Mouse (Mus musculus): ENCODE results near the gene Bcl2l11. TPM values are rescaled to one million over a fixed set of nuclear protein-coding genes. Genes with fewer than 3 reads are reported as not detected.

The Bcl2l11 gene
- polyA plus RNA-seq, 1 experiment from 2014 or later, result 21.6 TPM

DNA sequence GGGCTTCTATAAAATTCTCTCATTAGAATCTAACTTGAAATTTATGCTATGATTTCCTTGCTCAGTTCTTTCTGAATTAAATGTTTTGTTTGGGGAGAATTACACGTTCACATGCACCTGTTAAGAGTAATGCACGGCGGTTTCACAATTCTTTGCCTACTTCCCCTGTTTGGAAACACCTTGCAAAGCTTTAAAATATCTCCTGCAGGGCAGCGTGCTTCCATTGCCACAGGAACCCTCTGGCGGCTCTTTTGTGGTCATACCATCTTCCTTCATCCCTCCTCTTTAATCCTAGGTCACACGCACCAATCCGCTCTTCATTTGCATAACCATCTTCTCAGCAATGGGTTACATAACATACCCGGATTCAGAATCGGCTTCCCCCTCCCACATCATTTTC, 14.3 kb upstream of the Bcl2l11 start:
- H3K4me3 ChIP-seq, result no peak overlapping the region
- 72% methylated on average over 9 of the region's 9 CpGs for WGBS
- ATAC-seq (ENCODE audit: insufficient number of reproducible peaks, low FRiP score), result no peak

DNA sequence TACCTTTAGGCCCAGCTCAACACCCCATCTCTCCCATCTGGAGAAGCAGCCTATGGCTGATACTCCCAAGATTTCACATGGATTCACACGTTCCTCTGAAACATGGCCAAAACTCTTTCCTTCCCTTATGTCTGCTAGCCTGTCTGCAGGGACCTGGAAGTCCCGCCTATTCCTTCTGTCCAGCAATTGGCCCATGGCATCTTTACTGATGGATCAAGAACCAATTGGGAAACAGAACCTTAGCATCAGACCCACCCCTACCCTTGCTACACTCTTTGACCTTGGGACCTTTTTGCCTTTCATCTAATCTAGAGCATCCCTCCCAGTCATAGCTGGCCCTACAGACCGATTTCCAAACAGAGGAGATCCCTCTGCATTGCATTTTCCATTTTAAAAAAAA, 11.2 kb upstream of the Bcl2l11 start:
- H3K4me2 ChIP-seq, result no peak overlapping the region
- no peaks in the 10 kb centered on the region for H3K36me3 ChIP-seq
- H3K4me1 ChIP-seq (replicated peaks), result peaks cover 5% of the 10 kb centered on the region; the same call in 1 of the 2 replicates
- H3K27ac ChIP-seq (ENCODE audit: poor library complexity, severe bottlenecking), result no peak overlapping the region
- H3K4me3 ChIP-seq, result no peak overlapping the region
- ATAC-seq (ENCODE audit: insufficient number of reproducible peaks, low FRiP score), result no peak
- no peak overlapping the region for H3K9ac ChIP-seq
- no peaks in the 10 kb centered on the region for H3K9me3 ChIP-seq (replicated peaks)
- 85% methylated on average over 3 of the region's 3 CpGs for WGBS
- no peaks in the 10 kb centered on the region for H3K27me3 ChIP-seq (replicated peaks)

More for the DNA sequence above, 14.3 kb upstream of the Bcl2l11 start:
- H3K4me2 ChIP-seq, result no peak overlapping the region
- no peaks in the 10 kb centered on the region for H3K27me3 ChIP-seq (replicated peaks)
- H3K9me3 ChIP-seq (replicated peaks), result no peaks in the 10 kb centered on the region
- peaks cover 5% of the 10 kb centered on the region; the same call in 1 of the 2 replicates for H3K4me1 ChIP-seq (replicated peaks)
- H3K27ac ChIP-seq (ENCODE audit: poor library complexity, severe bottlenecking), result no peak overlapping the region
- H3K36me3 ChIP-seq, result no peaks in the 10 kb centered on the region
- no peak overlapping the region for H3K9ac ChIP-seq

GRCm38 (mm10) chr2:128115579-128115978, 10.3 kb upstream of the Bcl2l11 start:
- Histone ChIP-seq H3K36me3 (no peaks in the 10 kb centered on the region), H3K9ac (no peak overlapping the region), H3K4me1 (replicated peaks) (peaks cover 7% of the 10 kb centered on the region; the same call in 1 of the 2 replicates), H3K4me2 (no peak overlapping the region), H3K4me3 (no peak overlapping the region), H3K27ac (ENCODE audit: poor library complexity, severe bottlenecking) (no peak overlapping the region), H3K27me3 (replicated peaks) (no peaks in the 10 kb centered on the region), H3K9me3 (replicated peaks) (no peaks in the 10 kb centered on the region)
- ATAC-seq (ENCODE audit: insufficient number of reproducible peaks, low FRiP score), result no peak
- WGBS, result 30% methylated on average over 4 of the region's 4 CpGs

- H3K4me2 ChIP-seq, result no peak overlapping the region
- H3K27ac ChIP-seq (ENCODE audit: poor library complexity, severe bottlenecking), result no peak overlapping the region
- peaks cover 8% of the 10 kb centered on the region for H3K4me1 ChIP-seq (replicated peaks)
- WGBS, result 81% methylated on average over 7 of the region's 7 CpGs
- no peaks in the 10 kb centered on the region for H3K36me3 ChIP-seq
- ATAC-seq (ENCODE audit: insufficient number of reproducible peaks, low FRiP score), result no peak
- H3K4me3 ChIP-seq, result no peak overlapping the region
- no peaks in the 10 kb centered on the region for H3K27me3 ChIP-seq (replicated peaks)
- H3K9me3 ChIP-seq (replicated peaks), result no peaks in the 10 kb centered on the region
- no peak overlapping the region for H3K9ac ChIP-seq
These were observed 8.2 kb upstream of the Bcl2l11 start for GRCm38 (mm10) chr2:128117605-128118004.

- 84% methylated on average over 9 of the region's 9 CpGs for WGBS
- no peak overlapping the region for H3K4me3 ChIP-seq
- H3K9me3 ChIP-seq (replicated peaks), result no peaks in the 10 kb centered on the region
- no peak for ATAC-seq (ENCODE audit: insufficient number of reproducible peaks, low FRiP score)
- no peak overlapping the region for H3K4me2 ChIP-seq
- H3K9ac ChIP-seq, result no peak overlapping the region
- H3K27me3 ChIP-seq (replicated peaks), result 0 out of 2 replicates have a peak, but pooled peaks cover under 1% of the 10 kb centered on the region
- no peak overlapping the region for H3K27ac ChIP-seq (ENCODE audit: poor library complexity, severe bottlenecking)
- H3K36me3 ChIP-seq, result no peaks in the 10 kb centered on the region
- peaks cover 21% of the 10 kb centered on the region for H3K4me1 ChIP-seq (replicated peaks)
These were observed 6.9 kb upstream of the Bcl2l11 start for GRCm38 (mm10) chr2:128118971-128119370.

DNA sequence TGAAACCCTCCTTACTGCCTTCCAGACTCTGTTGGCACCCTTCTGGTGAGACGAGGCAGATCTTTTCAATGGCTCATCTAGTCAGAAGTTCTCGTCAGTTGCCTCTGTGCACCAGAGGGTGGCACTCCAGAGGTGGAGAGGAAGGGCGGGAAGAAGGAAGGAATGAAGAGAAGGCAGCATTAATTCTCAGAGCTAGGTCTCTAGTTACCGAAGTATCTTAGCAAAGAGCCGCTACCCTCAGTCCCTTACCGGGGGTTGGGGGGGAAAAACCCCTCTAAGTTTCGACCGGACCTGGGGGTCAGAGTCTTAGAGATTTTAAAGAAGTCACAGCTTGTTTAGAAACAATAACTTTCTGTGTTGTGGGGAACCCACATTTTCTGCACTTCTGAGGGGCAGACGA, 3.3 kb upstream of the Bcl2l11 start:
- WGBS, result under 1% methylated on average over 9 of the region's 9 CpGs
- Histone ChIP-seq H3K9me3 (replicated peaks) (no peaks in the 10 kb centered on the region), H3K27ac (ENCODE audit: poor library complexity, severe bottlenecking) (no peak overlapping the region), H3K36me3 (no peaks in the 10 kb centered on the region), H3K4me2 (peak overlapping the region; percentile 98), H3K27me3 (replicated peaks) (0 out of 2 replicates have a peak, but pooled peaks cover 7% of the 10 kb centered on the region), H3K4me1 (replicated peaks) (peaks cover 30% of the 10 kb centered on the region), H3K9ac (peak overlapping the region; percentile 38; the same call in 1 of the 2 replicates), H3K4me3 (peak overlapping the region; percentile 76)
- ATAC-seq (ENCODE audit: insufficient number of reproducible peaks, low FRiP score), result no peak

DNA sequence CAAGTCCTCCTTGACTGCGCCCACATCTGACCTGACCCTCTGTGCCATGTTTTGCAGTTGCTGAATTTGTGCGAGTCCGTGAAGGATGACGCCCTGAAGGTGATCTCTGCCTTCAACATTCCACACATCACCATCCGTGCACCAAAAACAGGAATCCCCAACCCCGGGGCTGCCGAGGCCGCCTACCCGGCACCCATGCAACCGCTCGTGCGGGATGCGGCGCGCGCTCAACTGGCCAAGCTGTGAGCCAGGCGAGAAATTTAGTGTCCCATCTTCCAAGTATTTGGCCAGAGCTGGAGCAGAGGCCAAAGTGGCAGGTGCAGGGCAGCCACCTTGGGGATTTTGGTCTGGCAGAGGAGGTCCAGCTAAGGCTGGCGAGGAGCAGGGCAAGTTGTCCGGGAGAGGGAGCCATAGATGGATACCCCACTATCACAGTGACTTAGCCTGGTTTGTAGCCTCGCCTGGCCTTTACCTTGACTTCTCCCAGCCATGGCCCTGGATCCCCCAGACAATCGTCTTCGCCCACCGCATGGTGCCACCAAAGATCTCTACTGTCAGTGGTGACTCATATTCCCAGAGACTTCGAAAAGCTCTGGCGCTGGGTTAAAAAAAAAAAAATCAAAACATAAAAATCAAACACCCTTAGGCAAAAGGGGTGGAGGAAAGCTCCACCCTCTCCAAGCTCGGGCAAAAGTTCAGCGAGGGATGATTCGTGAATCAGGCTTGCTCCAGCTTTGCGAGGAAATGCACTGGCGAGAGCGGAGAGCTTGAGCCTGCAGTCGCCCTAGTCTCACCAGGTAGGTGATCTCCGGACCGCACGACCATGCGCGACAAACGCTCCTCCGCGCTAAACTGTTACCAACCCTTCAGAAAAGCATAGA, 2.7 kb upstream of the Bcl2l11 start:
- ATAC-seq (ENCODE audit: insufficient number of reproducible peaks, low FRiP score), result no peak
- peak overlapping the region; percentile 98 for H3K4me2 ChIP-seq
- peak overlapping the region; percentile 76 for H3K4me3 ChIP-seq
- H3K9me3 ChIP-seq (replicated peaks), result no peaks in the 10 kb centered on the region
- 0 out of 2 replicates have a peak, but pooled peaks cover 7% of the 10 kb centered on the region for H3K27me3 ChIP-seq (replicated peaks)
- H3K36me3 ChIP-seq, result no peaks in the 10 kb centered on the region
- H3K9ac ChIP-seq, result peak overlapping the region; percentile 70
- no peak overlapping the region for H3K27ac ChIP-seq (ENCODE audit: poor library complexity, severe bottlenecking)
- H3K4me1 ChIP-seq (replicated peaks), result peaks cover 30% of the 10 kb centered on the region
- 1% methylated on average over 40 of the region's 40 CpGs for WGBS

GRCm38 (mm10) chr2:128123921-128124683, 1.7 kb upstream of the Bcl2l11 start:
- Histone ChIP-seq H3K9me3 (replicated peaks) (no peaks in the 10 kb centered on the region), H3K4me2 (peak overlapping the region; percentile 98), H3K4me3 (peak overlapping the region; percentile 76), H3K9ac (peak overlapping the region; percentile 70), H3K27ac (ENCODE audit: poor library complexity, severe bottlenecking) (no peak overlapping the region), H3K36me3 (peaks cover 3% of the 10 kb centered on the region; the same call in 1 of the 2 replicates), H3K4me1 (replicated peaks) (peaks cover 35% of the 10 kb centered on the region), H3K27me3 (replicated peaks) (0 out of 2 replicates have a peak, but pooled peaks cover 7% of the 10 kb centered on the region)
- no peak for ATAC-seq (ENCODE audit: insufficient number of reproducible peaks, low FRiP score)
- WGBS, result 4% methylated on average over 23 of the region's 23 CpGs

DNA sequence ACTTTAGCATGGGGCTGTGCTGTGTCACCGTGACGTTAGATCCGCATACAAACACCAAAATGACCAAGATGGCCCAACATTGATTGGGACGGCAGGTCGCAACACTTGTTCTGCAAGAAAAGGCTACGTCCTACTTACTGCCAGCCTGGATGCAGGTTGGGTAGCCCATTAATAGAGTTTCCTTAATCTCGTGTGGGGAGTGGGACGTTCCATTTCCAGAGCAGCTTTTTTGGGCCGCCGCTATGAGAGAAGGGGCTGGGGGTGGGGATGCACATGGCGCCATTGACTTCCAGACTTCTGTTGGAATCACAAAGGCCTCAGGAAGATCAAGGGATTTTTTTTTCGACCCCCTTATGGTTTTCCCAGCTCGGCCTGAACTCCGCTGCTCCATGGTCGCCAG, 1.1 kb upstream of the Bcl2l11 start:
- no peak overlapping the region for H3K27ac ChIP-seq (ENCODE audit: poor library complexity, severe bottlenecking)
- ATAC-seq (ENCODE audit: insufficient number of reproducible peaks, low FRiP score), result no peak
- peak overlapping the region; percentile 76 for H3K4me3 ChIP-seq
- peaks cover 3% of the 10 kb centered on the region; the same call in 1 of the 2 replicates for H3K36me3 ChIP-seq
- H3K9me3 ChIP-seq (replicated peaks), result no peaks in the 10 kb centered on the region
- WGBS, result 4% methylated on average over 15 of the region's 15 CpGs
- peak overlapping the region; percentile 70 for H3K9ac ChIP-seq
- peak overlapping the region; percentile 98 for H3K4me2 ChIP-seq
- H3K27me3 ChIP-seq (replicated peaks), result 0 out of 2 replicates have a peak, but pooled peaks cover 7% of the 10 kb centered on the region
- peaks cover 35% of the 10 kb centered on the region for H3K4me1 ChIP-seq (replicated peaks)

DNA sequence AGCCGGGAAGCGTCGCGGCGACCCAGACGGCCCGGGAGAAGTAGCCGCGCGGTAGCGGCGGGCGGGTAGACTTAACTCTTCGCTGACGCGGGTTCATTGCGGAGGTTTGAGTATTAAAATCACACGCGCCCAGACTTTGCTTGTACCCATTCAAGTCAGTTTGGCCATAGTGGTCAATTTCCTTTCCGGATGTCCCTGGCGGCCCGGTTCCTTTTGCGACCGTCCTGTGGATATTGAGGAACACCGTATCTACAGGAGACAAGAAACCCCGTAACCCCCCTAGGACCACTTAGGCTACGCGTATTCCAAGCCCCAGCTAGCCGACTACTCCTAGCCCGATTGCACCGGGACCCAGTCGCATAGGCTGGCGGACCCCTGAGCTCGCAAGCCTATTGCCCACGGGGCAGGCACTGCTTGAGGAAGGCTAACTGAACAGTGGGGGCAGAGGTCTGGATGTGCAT, 783 bp downstream of the Bcl2l11 start:
- Histone ChIP-seq H3K27ac (ENCODE audit: poor library complexity, severe bottlenecking) (peak overlapping the region; percentile 81), H3K4me3 (peak overlapping the region; percentile 76), H3K9me3 (replicated peaks) (no peaks in the 10 kb centered on the region), H3K27me3 (replicated peaks) (0 out of 2 replicates have a peak, but pooled peaks cover 7% of the 10 kb centered on the region), H3K4me1 (replicated peaks) (peaks cover 33% of the 10 kb centered on the region), H3K4me2 (peak overlapping the region; percentile 98), H3K36me3 (peaks cover 20% of the 10 kb centered on the region), H3K9ac (peak overlapping the region; percentile 82)
- no peak for ATAC-seq (ENCODE audit: insufficient number of reproducible peaks, low FRiP score)
- under 1% methylated on average over 35 of the region's 35 CpGs for WGBS

Data from heart, embryonic 12.5 days (tissue).